Mouse (Mus musculus) left cerebral cortex, postnatal 25 days (tissue): ENCODE measurements around the gene Vmn2r43. TPM values are rescaled to one million over a fixed set of nuclear protein-coding genes. Genes with fewer than 3 reads are reported as not detected.
"Not testable (repeated sequence)": the region's sequence is repeated elsewhere in the genome, so short reads cannot be mapped to it uniquely, and the experiment has no call there.

Experiments used
- DNase-seq, 2 experiments: peaks; one replicate each; pipeline ENCODE4 v3.0.0; 2022; ENCODE audit warnings: low spot score in 2 of 2, mixed read lengths in 1 of 2
- intact Hi-C: fragments of 180-260 bp; cut with DNase I; formaldehyde crosslinking; loops from one replicate; pipeline ENCODE4 v1.15.1; 2025
- total RNA-seq, 2 experiments: library from RNA; stranded (reverse); gene quantifications; 2 replicates each; pipeline ENCODE4 v1.2.3; 2021

The Vmn2r43 gene
- total RNA-seq: not detected

DNA sequence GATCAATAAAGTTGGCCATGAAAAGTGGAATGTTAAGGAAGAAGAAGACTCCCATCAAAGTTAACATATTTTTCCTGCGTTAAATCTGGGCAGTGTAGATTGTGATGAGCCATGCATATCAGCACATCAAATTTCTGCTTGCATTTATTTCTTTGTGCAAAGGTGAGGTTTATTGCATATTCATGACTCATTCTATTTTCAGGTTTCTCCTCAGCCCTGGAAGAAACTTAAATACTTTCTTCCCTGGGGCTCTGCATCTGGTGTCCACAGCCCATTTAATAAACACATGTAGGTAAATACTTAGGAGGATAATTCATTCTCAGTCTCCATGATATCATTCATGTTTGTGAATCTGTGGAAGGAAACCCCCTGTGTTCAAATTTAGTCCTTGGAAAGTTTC is at the start of gene Vmn2r43:
Vmn2r43 (minus strand) TSS at position 101 of the 400 bp plus-strand sequence.
- DNase-seq, intact Hi-C loops: not testable (repeated sequence)

- DNase-seq, intact Hi-C loops: not testable (repeated sequence)
Measured at GRCm38 (mm10) chr7:8200220-8200619, 60.2 kb downstream of the Vmn2r43 start, which contains the start of gene Vmn2r42. Gene Vmn2r42, minus strand, starts transcription at chr7:8200320.

Other genes with a start within 250 kb of the Vmn2r43 start
- not detected for gene Vmn2r41, start 98.9 kb downstream of the Vmn2r43 start, total RNA-seq
- not detected for gene Vmn2r42, start 60.3 kb downstream of the Vmn2r43 start, total RNA-seq
- not detected for gene Vmn2r44, start 122.7 kb upstream of the Vmn2r43 start, total RNA-seq
- not detected for gene Vmn2r45, start 228.5 kb upstream of the Vmn2r43 start, total RNA-seq